Mouse (Mus musculus) embryonic facial prominence, embryonic 11.5 days (tissue): ENCODE measurements around the gene Olfr160. TPM values are rescaled to one million over a fixed set of nuclear protein-coding genes. Genes with fewer than 3 reads are reported as not detected.

Experiments used
- ATAC-seq: fragments of 200-750 bp; cut with Nextera tagmentation; replicated peaks from 2 replicates; pipeline ENCODE4 v1.8.0; 2017; ENCODE audit warnings: low read depth; ENCODE audit not compliant: insufficient number of reproducible peaks, low FRiP score, low TSS enrichment
- DNase-seq: peaks from one replicate; pipeline ENCODE4 v3.0.0-alpha.2; 2015; ENCODE audit warnings: low spot score
- H3K27ac ChIP-seq: fragments of 300-500 bp; sonication (generic); replicated peaks from 2 replicates; pipeline ENCODE4 v1.5.1; 2014; ENCODE audit warnings: mild to moderate bottlenecking, low read depth, low read length, control low read depth
- H3K27me3 ChIP-seq: fragments of 300-500 bp; sonication (generic); 2 replicates; pipeline ENCODE4 v1.6.1; 2014; ENCODE audit warnings: mild to moderate bottlenecking, low read length, moderate library complexity, mixed read lengths; ENCODE audit not compliant: control insufficient read depth, insufficient read depth
- H3K36me3 ChIP-seq: fragments of 300-500 bp; sonication (generic); replicated peaks from 2 replicates; pipeline ENCODE4 v1.6.1; 2014; ENCODE audit warnings: low read depth, mild to moderate bottlenecking, low read length, moderate library complexity, mixed read lengths; ENCODE audit not compliant: control insufficient read depth, insufficient read depth
- H3K4me1 ChIP-seq: fragments of 300-500 bp; sonication (generic); 2 replicates; pipeline ENCODE4 v1.6.1; 2014; ENCODE audit warnings: low read length, mixed read lengths; ENCODE audit not compliant: control insufficient read depth, insufficient read depth
- H3K4me2 ChIP-seq: fragments of 300-500 bp; sonication (generic); 2 replicates; pipeline ENCODE4 v1.6.1; 2014; ENCODE audit warnings: low read depth, mild to moderate bottlenecking, control low read depth, low read length, moderate library complexity
- H3K4me3 ChIP-seq: fragments of 300-500 bp; sonication (generic); 2 replicates; pipeline ENCODE4 v1.5.1; 2014; ENCODE audit warnings: low read depth, low read length, control low read depth
- H3K9ac ChIP-seq: fragments of 300-500 bp; sonication (generic); replicated peaks from 2 replicates; pipeline ENCODE4 v1.6.1; 2014; ENCODE audit warnings: mild to moderate bottlenecking, control low read depth, low read length
- H3K9me3 ChIP-seq: fragments of 300-500 bp; sonication (generic); replicated peaks from 2 replicates; pipeline ENCODE4 v1.6.1; 2016; ENCODE audit warnings: mild to moderate bottlenecking, low read length, inconsistent platforms, mixed read lengths; ENCODE audit not compliant: control insufficient read depth
- WGBS: fragments of 180-500 bp; shearing (Covaris S2); extraction: QIAGEN DNeasy Blood & Tissue Kit; methylation state at CpG from one replicate; pipeline ENCODE4 v1.1.7; 2014; 5-methylcytosine and 5-hydroxymethylcytosine counted together
- polyA plus RNA-seq: library from polyadenylated mRNA; unstranded; fragments of >200 nt; fragmentation: Nextera tagmentation; extraction: Ambion mirVana; gene quantifications from 2 replicates; pipeline ENCODE4 v1.2.1, GENCODE M21; 2014

Gene Olfr160
- polyA plus RNA-seq, 1 experiment from 2014 or later, result not detected

- Histone ChIP-seq H3K9ac (no peak overlapping the region), H3K9me3 (no peaks in the 10 kb centered on the region), H3K4me2 (no peak overlapping the region), H3K4me1 (no peaks in the 10 kb centered on the region), H3K4me3 (no peak overlapping the region), H3K27me3 (no peaks in the 10 kb centered on the region), H3K36me3 (no peaks in the 10 kb centered on the region), H3K27ac (no peak overlapping the region)
- ATAC-seq, result no peak
- WGBS, result 80% methylated on average over 7 of the region's 7 CpGs
- DNase-seq, result no peak
These were observed 50.0 kb downstream of the Olfr160 start for GRCm38 (mm10) chr9:37666045-37666444.

DNA sequence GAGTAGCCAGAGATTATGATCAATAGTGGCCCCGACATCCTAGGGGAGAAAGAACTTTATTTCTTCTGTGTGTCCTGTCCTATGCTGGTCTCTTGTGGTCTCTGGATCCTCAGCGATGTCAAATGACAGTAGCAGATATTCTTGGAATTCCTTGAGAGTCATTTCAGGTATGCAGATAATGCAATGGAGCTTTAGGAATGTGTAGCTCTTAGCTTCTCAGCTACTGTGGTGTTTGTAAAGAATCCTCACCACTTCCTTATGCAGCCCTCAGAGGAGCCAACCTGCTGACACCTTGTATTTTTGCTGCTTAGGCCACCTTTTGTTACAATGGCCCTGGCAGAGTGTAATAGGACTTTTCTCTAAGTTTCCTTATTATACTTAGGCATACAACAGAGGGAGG is 51.4 kb downstream of the Olfr160 start:
- Histone ChIP-seq H3K9ac (no peak overlapping the region), H3K4me2 (no peak overlapping the region), H3K4me3 (no peak overlapping the region), H3K27ac (no peak overlapping the region), H3K9me3 (no peaks in the 10 kb centered on the region), H3K4me1 (no peaks in the 10 kb centered on the region), H3K36me3 (no peaks in the 10 kb centered on the region), H3K27me3 (no peaks in the 10 kb centered on the region)
- ATAC-seq (no peak), DNase-seq (no peak)
- 59% methylated on average over 2 of the region's 2 CpGs for WGBS

- no peaks in the 10 kb centered on the region for H3K9me3 ChIP-seq
- ATAC-seq (no peak), DNase-seq (no peak)
- H3K4me3 ChIP-seq, result no peak overlapping the region
- H3K9ac ChIP-seq, result no peak overlapping the region
- no peak overlapping the region for H3K4me2 ChIP-seq
- no peaks in the 10 kb centered on the region for H3K27me3 ChIP-seq
- H3K27ac ChIP-seq, result no peak overlapping the region
- no peaks in the 10 kb centered on the region for H3K36me3 ChIP-seq
- 76% methylated on average over 1 of the region's 1 CpGs for WGBS
- H3K4me1 ChIP-seq, result no peaks in the 10 kb centered on the region
These were observed 52.8 kb downstream of the Olfr160 start for GRCm38 (mm10) chr9:37663210-37663609.

- 82% methylated on average over 6 of the region's 6 CpGs for WGBS
- no peaks in the 10 kb centered on the region for H3K27me3 ChIP-seq
- H3K9me3 ChIP-seq, result no peaks in the 10 kb centered on the region
- H3K27ac ChIP-seq, result no peak overlapping the region
- H3K36me3 ChIP-seq, result no peaks in the 10 kb centered on the region
- DNase-seq (no peak), ATAC-seq (no peak)
- H3K4me3 ChIP-seq, result no peak overlapping the region
- no peaks in the 10 kb centered on the region for H3K4me1 ChIP-seq
- H3K9ac ChIP-seq, result no peak overlapping the region
- H3K4me2 ChIP-seq, result no peak overlapping the region
These were observed 56.6 kb downstream of the Olfr160 start for GRCm38 (mm10) chr9:37659413-37659812.

Other genes with a start within 250 kb of the Olfr160 start
- 32.8 and 33.0 TPM in 2 replicates for gene Msantd2, start 226.9 kb downstream of the Olfr160 start, polyA plus RNA-seq
- gene Esam, start 188.2 kb downstream of the Olfr160 start, polyA plus RNA-seq, result 26.3 and 33.1 TPM in 2 replicates
- 0.49 TPM in 1 of 2 replicates, not detected in the other for gene Vsig2, start 177.0 kb downstream of the Olfr160 start, polyA plus RNA-seq
- 1.9 and 3.4 TPM in 2 replicates for gene Nrgn, start 163.3 kb downstream of the Olfr160 start, polyA plus RNA-seq
- 5.8 and 8.0 TPM in 2 replicates for gene Siae, start 160.6 kb downstream of the Olfr160 start, polyA plus RNA-seq
- gene Spa17, start 102.5 kb downstream of the Olfr160 start, polyA plus RNA-seq, result 10.7 and 11.0 TPM in 2 replicates
- gene Tbrg1, start 58.9 kb downstream of the Olfr160 start, polyA plus RNA-seq, result 137 and 149 TPM in 2 replicates
- 0.08 and 0.56 TPM in 2 replicates for gene Panx3, start 47.0 kb downstream of the Olfr160 start, polyA plus RNA-seq
- gene Olfr874, start 28.9 kb upstream of the Olfr160 start, polyA plus RNA-seq, result not detected in 2 replicates
- not detected in 2 replicates for gene Olfr875, start 55.6 kb upstream of the Olfr160 start, polyA plus RNA-seq
- not detected in 2 replicates for gene Olfr876, start 86.8 kb upstream of the Olfr160 start, polyA plus RNA-seq
- gene Olfr877, start 138.0 kb upstream of the Olfr160 start, polyA plus RNA-seq, result not detected in 2 replicates
- gene Olfr145, start 180.5 kb upstream of the Olfr160 start, polyA plus RNA-seq, result 0.04 TPM in 1 of 2 replicates, not detected in the other
- gene Olfr878, start 201.6 kb upstream of the Olfr160 start, polyA plus RNA-seq, result not detected in 2 replicates